Mouse (Mus musculus) hindbrain, embryonic 13.5 days (tissue): ENCODE measurements around the gene Bub1b. TPM values are rescaled to one million over a fixed set of nuclear protein-coding genes. Genes with fewer than 3 reads are reported as not detected.

ENCODE experiments used
- ATAC-seq: fragments of 200-750 bp; cut with Nextera tagmentation; 2 replicates; pipeline ENCODE4 v1.8.0; 2017; ENCODE audit warnings: moderate TSS enrichment; ENCODE audit not compliant: low FRiP score
- H3K27ac ChIP-seq: fragments of 300-500 bp; sonication (generic); 2 replicates; pipeline ENCODE4 v1.5.1; 2015; ENCODE audit warnings: inconsistent platforms, mild to moderate bottlenecking, moderate library complexity
- H3K27me3 ChIP-seq: fragments of 300-500 bp; sonication (generic); 2 replicates; pipeline ENCODE4 v1.6.1; 2015; ENCODE audit warnings: mild to moderate bottlenecking, inconsistent platforms
- H3K36me3 ChIP-seq: fragments of 300-500 bp; sonication (generic); 2 replicates; pipeline ENCODE4 v1.6.1; 2015; ENCODE audit warnings: mild to moderate bottlenecking, inconsistent platforms
- H3K4me1 ChIP-seq: fragments of 300-500 bp; sonication (generic); replicated peaks from 2 replicates; pipeline ENCODE4 v1.6.1; 2015; ENCODE audit warnings: inconsistent platforms
- H3K4me2 ChIP-seq: fragments of 300-500 bp; sonication (generic); 2 replicates; pipeline ENCODE4 v1.6.1; 2015; ENCODE audit warnings: inconsistent platforms, mild to moderate bottlenecking, moderate library complexity
- H3K4me3 ChIP-seq: fragments of 300-500 bp; sonication (generic); 2 replicates; pipeline ENCODE4 v1.5.1; 2015; ENCODE audit warnings: mild to moderate bottlenecking, inconsistent platforms
- H3K9ac ChIP-seq: fragments of 300-500 bp; sonication (generic); 2 replicates; pipeline ENCODE4 v1.6.1; 2015; ENCODE audit warnings: mild to moderate bottlenecking, inconsistent platforms
- H3K9me3 ChIP-seq: fragments of 300-500 bp; sonication (generic); 2 replicates; pipeline ENCODE4 v1.6.1; 2016; ENCODE audit warnings: inconsistent platforms
- WGBS: fragments of 180-500 bp; shearing (Covaris S2); methylation state at CpG from one replicate; pipeline ENCODE4 v1.1.7; 2015; 5-methylcytosine and 5-hydroxymethylcytosine counted together
- polyA plus RNA-seq: library from polyadenylated mRNA; unstranded; fragments of >200 nt; fragmentation: Nextera tagmentation; extraction: Ambion mirVana; gene quantifications from 2 replicates; pipeline ENCODE4 v1.2.1, GENCODE M21; 2015

The Bub1b gene
- polyA plus RNA-seq, 1 experiment from 2014 or later, result 20.5 TPM

DNA sequence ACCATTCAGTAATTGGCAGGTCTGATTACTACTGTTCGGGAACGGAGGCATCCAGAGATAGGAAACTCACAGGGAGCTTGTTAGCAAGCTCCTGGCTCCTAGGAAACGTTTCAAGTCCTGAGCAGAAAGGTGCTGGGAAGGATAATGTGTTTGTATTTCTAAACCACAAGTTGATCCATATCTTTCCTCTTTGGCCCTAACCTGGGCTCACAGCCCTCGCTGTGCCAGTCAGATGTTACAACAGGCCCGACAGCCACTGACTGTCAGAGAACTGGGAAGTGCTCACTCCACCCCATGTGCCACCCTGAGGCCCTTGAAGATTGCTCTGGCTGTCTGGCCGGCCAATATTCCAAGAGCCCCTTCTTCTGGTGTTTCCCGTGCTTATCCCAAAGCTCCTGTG, 76.5 kb downstream of the Bub1b start:
- peaks cover 5% of the 10 kb centered on the region; the same call in 1 of the 2 replicates for H3K36me3 ChIP-seq
- peaks cover 17% of the 10 kb centered on the region for H3K4me1 ChIP-seq
- H3K9me3 ChIP-seq, result no peaks in the 10 kb centered on the region
- no peak overlapping the region for H3K9ac ChIP-seq
- no peak overlapping the region for H3K4me3 ChIP-seq
- no peak overlapping the region for H3K4me2 ChIP-seq
- no peak overlapping the region for H3K27ac ChIP-seq
- 24% methylated on average over 7 of the region's 7 CpGs for WGBS
- no peak for ATAC-seq
- H3K27me3 ChIP-seq, result peaks cover 92% of the 10 kb centered on the region

GRCm38 (mm10) chr2:118676839-118677741, 79.1 kb downstream of the Bub1b start:
- H3K36me3 ChIP-seq, result peaks cover 8% of the 10 kb centered on the region; the same call in 1 of the 2 replicates
- H3K4me2 ChIP-seq, result peak overlapping the region; percentile 96
- H3K4me1 ChIP-seq, result peaks cover 13% of the 10 kb centered on the region
- H3K9me3 ChIP-seq, result no peaks in the 10 kb centered on the region
- WGBS, result 1% methylated on average over 85 of the region's 89 CpGs
- ATAC-seq, result peak; percentile 63
- H3K9ac ChIP-seq, result peak overlapping the region; percentile 74
- peaks cover 94% of the 10 kb centered on the region for H3K27me3 ChIP-seq
- peak overlapping the region; percentile 55 for H3K4me3 ChIP-seq
- H3K27ac ChIP-seq, result no peak overlapping the region

DNA sequence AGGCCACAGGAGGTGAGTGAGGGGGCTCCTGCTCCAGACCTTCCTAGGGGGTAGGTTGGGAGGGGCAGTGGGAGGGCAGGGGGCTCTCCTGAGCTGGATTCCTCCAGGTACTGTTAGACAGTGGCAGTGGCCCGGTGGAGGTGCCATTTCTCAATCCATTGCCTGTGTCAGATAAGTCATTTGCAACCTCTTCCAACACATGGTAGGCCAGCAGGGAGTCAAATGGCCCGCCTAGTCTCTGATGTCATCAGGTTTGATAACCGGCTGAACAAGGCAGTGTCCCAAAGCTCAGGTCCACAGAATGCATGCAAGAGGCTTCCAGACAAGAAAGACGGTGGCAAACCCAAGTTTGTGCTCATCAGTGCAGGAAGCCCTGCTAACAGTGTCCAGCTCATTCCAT, 79.8 kb downstream of the Bub1b start:
- peak; percentile 21 for ATAC-seq

GRCm38 (mm10) chr2:118679577-118679976, 81.6 kb downstream of the Bub1b start:
- H3K9me3 ChIP-seq, result no peaks in the 10 kb centered on the region
- no peak overlapping the region for H3K27ac ChIP-seq
- H3K36me3 ChIP-seq, result peaks cover 12% of the 10 kb centered on the region; the same call in 1 of the 2 replicates
- H3K9ac ChIP-seq, result no peak overlapping the region
- H3K4me2 ChIP-seq, result no peak overlapping the region
- peaks cover 75% of the 10 kb centered on the region for H3K27me3 ChIP-seq
- ATAC-seq, result no peak
- 67% methylated on average over 3 of the region's 3 CpGs for WGBS
- no peak overlapping the region for H3K4me3 ChIP-seq
- peaks cover 13% of the 10 kb centered on the region for H3K4me1 ChIP-seq

More for the DNA sequence above, 79.8 kb downstream of the Bub1b start:
- Histone ChIP-seq H3K4me1 (peaks cover 13% of the 10 kb centered on the region), H3K36me3 (peaks cover 9% of the 10 kb centered on the region; the same call in 1 of the 2 replicates), H3K9ac (peak overlapping the region; percentile 74; the same call in 1 of the 2 replicates), H3K4me2 (peak overlapping the region; percentile 96), H3K27ac (no peak overlapping the region), H3K27me3 (peaks cover 92% of the 10 kb centered on the region), H3K4me3 (peak overlapping the region; percentile 55), H3K9me3 (no peaks in the 10 kb centered on the region)
- WGBS, result 17% methylated on average over 4 of the region's 4 CpGs

DNA sequence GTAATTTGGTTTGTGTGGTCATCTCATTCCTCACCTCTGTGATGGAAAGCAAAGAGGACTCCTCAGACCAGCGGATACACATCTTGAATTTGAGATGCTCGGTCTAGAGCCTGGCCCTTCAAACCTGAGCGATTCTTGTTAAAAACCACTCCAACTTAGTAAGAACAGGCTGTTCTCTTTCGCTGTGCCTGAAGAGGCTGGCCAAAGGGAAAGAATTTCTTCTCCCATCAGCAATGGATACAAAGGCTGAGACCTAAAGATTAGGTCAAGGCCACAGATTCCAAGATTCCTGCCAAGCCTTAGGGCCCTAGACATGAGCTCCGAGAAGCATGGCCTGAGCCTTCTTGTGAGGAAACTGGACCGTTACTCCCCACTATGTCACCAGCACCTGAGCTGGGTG, 82.9 kb downstream of the Bub1b start:
- H3K9me3 ChIP-seq, result no peaks in the 10 kb centered on the region
- no peak for ATAC-seq
- peaks cover 12% of the 10 kb centered on the region; the same call in 1 of the 2 replicates for H3K36me3 ChIP-seq
- no peak overlapping the region for H3K27ac ChIP-seq
- H3K4me1 ChIP-seq, result peaks cover 13% of the 10 kb centered on the region
- peaks cover 65% of the 10 kb centered on the region for H3K27me3 ChIP-seq
- no peak overlapping the region for H3K4me2 ChIP-seq
- 94% methylated on average over 6 of the region's 6 CpGs for WGBS
- H3K4me3 ChIP-seq, result no peak overlapping the region
- H3K9ac ChIP-seq, result no peak overlapping the region

DNA sequence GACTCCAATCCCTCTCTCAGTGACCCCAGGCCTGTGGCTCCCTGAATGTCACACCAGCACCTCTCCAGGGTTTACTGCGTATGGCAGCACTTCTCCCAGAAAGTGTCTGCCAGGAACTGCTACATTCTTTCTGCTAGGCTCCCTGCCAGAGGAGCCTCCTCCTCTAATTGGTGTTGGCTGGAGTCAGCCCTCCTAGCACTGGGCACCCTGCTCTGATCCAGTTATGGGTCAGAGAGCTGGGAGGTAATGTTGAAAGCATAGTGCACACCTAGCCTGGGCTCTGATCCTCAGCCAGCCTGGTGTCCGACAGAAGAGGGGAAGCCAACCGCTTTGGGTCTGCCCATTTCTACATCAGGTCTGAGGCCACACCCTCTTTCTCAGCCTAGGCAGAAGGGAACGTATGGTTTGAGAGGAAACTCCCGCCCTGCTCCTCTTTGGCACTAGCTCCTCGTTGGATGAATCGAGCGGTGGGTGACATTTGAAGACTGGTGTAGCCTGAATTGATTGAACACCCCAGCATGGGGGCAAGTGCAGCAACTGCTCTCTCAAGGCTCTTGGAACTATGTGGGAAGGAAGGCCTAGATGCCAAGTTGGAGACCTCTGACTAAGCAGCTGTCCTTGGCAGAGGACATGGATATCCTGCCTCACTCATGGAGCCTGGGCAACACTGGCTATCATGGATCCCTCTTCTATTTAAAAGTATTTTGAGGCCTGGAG, 84.7 kb downstream of the Bub1b start:
- peaks cover 12% of the 10 kb centered on the region; the same call in 1 of the 2 replicates for H3K36me3 ChIP-seq
- H3K4me3 ChIP-seq, result no peak overlapping the region
- H3K9me3 ChIP-seq, result no peaks in the 10 kb centered on the region
- ATAC-seq, result no peak
- H3K27me3 ChIP-seq, result peaks cover 53% of the 10 kb centered on the region
- H3K27ac ChIP-seq, result no peak overlapping the region
- no peak overlapping the region for H3K4me2 ChIP-seq
- 61% methylated on average over 8 of the region's 8 CpGs for WGBS
- H3K9ac ChIP-seq, result no peak overlapping the region
- H3K4me1 ChIP-seq, result peaks cover under 1% of the 10 kb centered on the region

DNA sequence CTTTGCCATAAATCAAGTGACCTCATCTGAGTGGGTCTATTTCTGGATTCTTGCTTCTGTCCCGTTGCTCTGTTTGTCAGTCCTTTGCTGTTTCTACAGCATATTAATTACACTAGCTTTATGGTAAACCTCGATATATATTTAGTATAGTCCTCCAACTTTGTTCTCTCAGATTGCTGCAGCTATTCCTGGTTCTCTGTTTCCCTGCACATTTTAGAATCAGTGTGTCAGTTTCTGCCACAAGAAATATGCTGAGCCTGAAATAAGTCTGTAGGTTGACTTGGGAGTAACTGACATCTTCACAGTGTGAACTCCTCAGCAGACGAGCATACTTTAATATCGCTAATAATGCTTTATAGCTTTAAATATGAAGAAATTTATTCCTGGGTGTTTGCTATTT, 87.1 kb downstream of the Bub1b start:
- H3K4me1 ChIP-seq, result no peaks in the 10 kb centered on the region
- H3K27ac ChIP-seq, result no peak overlapping the region
- no peaks in the 10 kb centered on the region for H3K9me3 ChIP-seq
- H3K4me2 ChIP-seq, result no peak overlapping the region
- no peak for ATAC-seq
- H3K9ac ChIP-seq, result no peak overlapping the region
- WGBS, result 89% methylated on average over 4 of the region's 4 CpGs
- peaks cover 9% of the 10 kb centered on the region for H3K36me3 ChIP-seq
- H3K4me3 ChIP-seq, result no peak overlapping the region
- peaks cover 40% of the 10 kb centered on the region for H3K27me3 ChIP-seq

DNA sequence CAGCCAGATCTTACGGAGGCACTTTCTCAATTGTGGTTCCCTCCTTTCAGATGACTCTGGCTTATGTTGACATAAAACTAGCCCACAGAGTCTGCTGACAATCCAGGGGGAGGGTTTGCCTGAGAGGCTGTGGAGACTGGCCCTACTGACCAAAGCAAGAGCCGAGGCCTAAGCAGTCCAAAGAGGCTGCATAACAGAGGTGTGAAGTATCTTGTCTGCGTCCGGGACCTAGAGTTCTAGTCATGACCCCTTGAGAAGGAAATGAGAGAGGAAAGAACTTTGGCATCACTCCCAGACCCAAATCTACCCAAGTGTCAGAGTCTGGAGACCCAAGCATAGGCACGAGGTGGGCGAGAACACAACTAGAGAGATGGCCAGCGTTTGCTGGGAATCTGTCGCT, 88.7 kb downstream of the Bub1b start:
- no peak overlapping the region for H3K4me2 ChIP-seq
- no peak overlapping the region for H3K4me3 ChIP-seq
- no peak for ATAC-seq
- no peak overlapping the region for H3K27ac ChIP-seq
- H3K9me3 ChIP-seq, result no peaks in the 10 kb centered on the region
- peaks cover 36% of the 10 kb centered on the region for H3K27me3 ChIP-seq
- H3K9ac ChIP-seq, result no peak overlapping the region
- peaks cover 13% of the 10 kb centered on the region for H3K36me3 ChIP-seq
- WGBS, result 79% methylated on average over 8 of the region's 8 CpGs
- H3K4me1 ChIP-seq, result no peaks in the 10 kb centered on the region

DNA sequence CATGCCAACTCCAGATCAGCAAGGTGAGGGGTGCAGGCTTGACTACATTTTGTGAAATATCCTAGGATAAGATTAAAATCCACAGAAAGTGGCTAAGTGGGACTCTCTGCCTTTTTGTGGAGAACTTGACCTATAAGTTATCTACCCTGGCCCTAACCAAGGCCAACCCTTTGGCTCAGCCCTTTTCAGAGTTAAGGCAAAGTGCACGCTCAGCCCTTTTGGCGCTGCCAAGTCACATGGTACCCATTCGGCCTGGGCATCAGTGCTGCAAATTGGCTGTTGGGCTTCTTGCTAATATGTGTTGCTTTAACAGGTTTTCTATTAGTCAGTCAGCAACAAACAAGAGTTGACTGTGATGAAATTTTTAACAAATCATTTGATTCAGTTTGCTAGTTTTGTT, 89.8 kb downstream of the Bub1b start:
- Histone ChIP-seq H3K27me3 (peaks cover 35% of the 10 kb centered on the region), H3K4me2 (no peak overlapping the region), H3K4me1 (no peaks in the 10 kb centered on the region; the same call in 1 of the 2 replicates), H3K27ac (no peak overlapping the region), H3K36me3 (peaks cover 12% of the 10 kb centered on the region), H3K9ac (no peak overlapping the region), H3K4me3 (no peak overlapping the region), H3K9me3 (no peaks in the 10 kb centered on the region)
- ATAC-seq, result no peak
- WGBS, result 91% methylated on average over 3 of the region's 3 CpGs

GRCm38 (mm10) chr2:118689875-118690274, 91.9 kb downstream of the Bub1b start:
- 82% methylated on average over 10 of the region's 10 CpGs for WGBS
- H3K36me3 ChIP-seq, result peaks cover 17% of the 10 kb centered on the region
- peaks cover 50% of the 10 kb centered on the region for H3K27me3 ChIP-seq
- no peak overlapping the region for H3K4me2 ChIP-seq
- no peak overlapping the region for H3K9ac ChIP-seq
- no peak for ATAC-seq
- H3K9me3 ChIP-seq, result no peaks in the 10 kb centered on the region
- no peak overlapping the region for H3K4me3 ChIP-seq
- H3K27ac ChIP-seq, result no peak overlapping the region
- H3K4me1 ChIP-seq, result no peaks in the 10 kb centered on the region; the same call in 1 of the 2 replicates
